Mouse (Mus musculus) hindbrain, embryonic 11.5 days (tissue): ENCODE measurements at regions not wholly inside any gene's neighbourhood (a gene's known extent, or its start where the extent isn't known, plus 50 kb on each side); places are given as distances from the start of the nearest gene placed in this dataset.

Experiments
- ATAC-seq: fragments of 200-750 bp; cut with Nextera tagmentation; 2 replicates; pipeline ENCODE4 v1.8.0; 2017; ENCODE audit warnings: mild to moderate bottlenecking, moderate TSS enrichment, moderate library complexity; ENCODE audit not compliant: low FRiP score
- DNase-seq: peaks from one replicate; pipeline ENCODE4 v3.0.0-alpha.2; 2015; ENCODE audit warnings: low spot score
- H3K27ac ChIP-seq: fragments of 300-500 bp; sonication (generic); 2 replicates; pipeline ENCODE4 v1.5.1; 2014; ENCODE audit warnings: mild to moderate bottlenecking, low read depth, low read length
- H3K27me3 ChIP-seq: fragments of 300-500 bp; sonication (generic); 2 replicates; pipeline ENCODE4 v1.6.1; 2014; ENCODE audit warnings: mild to moderate bottlenecking, low read length, moderate library complexity, mixed read lengths; ENCODE audit not compliant: control insufficient read depth, insufficient read depth
- H3K36me3 ChIP-seq: fragments of 300-500 bp; sonication (generic); 2 replicates; pipeline ENCODE4 v1.6.1; 2014; ENCODE audit warnings: mild to moderate bottlenecking, low read length, moderate library complexity, mixed read lengths; ENCODE audit not compliant: control insufficient read depth, insufficient read depth
- H3K4me1 ChIP-seq: fragments of 300-500 bp; sonication (generic); replicated peaks from 2 replicates; pipeline ENCODE4 v1.6.1; 2014; ENCODE audit warnings: low read length, mixed read lengths; ENCODE audit not compliant: control insufficient read depth, insufficient read depth
- H3K4me2 ChIP-seq: fragments of 300-500 bp; sonication (generic); replicated peaks from 2 replicates; pipeline ENCODE4 v1.6.1; 2014; ENCODE audit warnings: mild to moderate bottlenecking, low read depth, low read length
- H3K4me3 ChIP-seq: fragments of 300-500 bp; sonication (generic); 2 replicates; pipeline ENCODE4 v1.5.1; 2014; ENCODE audit warnings: low read depth, low read length
- H3K9ac ChIP-seq: fragments of 300-500 bp; sonication (generic); 2 replicates; pipeline ENCODE4 v1.6.1; 2014; ENCODE audit warnings: low read depth, low read length
- H3K9me3 ChIP-seq: fragments of 300-500 bp; sonication (generic); 2 replicates; pipeline ENCODE4 v1.6.1; 2016; ENCODE audit warnings: low read length; ENCODE audit not compliant: control insufficient read depth
- WGBS: fragments of 180-500 bp; shearing (Covaris S2); extraction: QIAGEN DNeasy Blood & Tissue Kit; methylation state at CpG from one replicate; pipeline ENCODE4 v1.1.7; 2014; 5-methylcytosine and 5-hydroxymethylcytosine counted together

- DNase-seq, result no peak
- Histone ChIP-seq H3K4me2 (no peak overlapping the region), H3K27me3 (no peaks in the 10 kb centered on the region), H3K9me3 (no peaks in the 10 kb centered on the region), H3K4me3 (no peak overlapping the region), H3K4me1 (no peaks in the 10 kb centered on the region), H3K27ac (no peak overlapping the region), H3K9ac (no peak overlapping the region), H3K36me3 (no peaks in the 10 kb centered on the region)
- ATAC-seq, result peak; percentile 72
- 74% methylated on average over 2 of the region's 2 CpGs for WGBS
Measured at GRCm38 (mm10) chr16:72152920-72153319, 155.2 kb upstream of the Robo1 start.

GRCm38 (mm10) chr16:72157913-72158312 is 150.2 kb upstream of the Robo1 start:
- ATAC-seq, result no peak
- Histone ChIP-seq H3K9me3 (no peaks in the 10 kb centered on the region), H3K27me3 (no peaks in the 10 kb centered on the region), H3K4me2 (no peak overlapping the region), H3K4me3 (no peak overlapping the region), H3K36me3 (no peaks in the 10 kb centered on the region), H3K4me1 (no peaks in the 10 kb centered on the region), H3K27ac (no peak overlapping the region), H3K9ac (no peak overlapping the region)
- WGBS, result 92% methylated on average over 14 of the region's 14 CpGs
- DNase-seq, result no peak

- DNase-seq, result no peak
- no peak overlapping the region for H3K27ac ChIP-seq
- 81% methylated on average over 4 of the region's 4 CpGs for WGBS
- H3K4me1 ChIP-seq, result no peaks in the 10 kb centered on the region
- no peaks in the 10 kb centered on the region for H3K36me3 ChIP-seq
- H3K9ac ChIP-seq, result no peak overlapping the region
- ATAC-seq, result no peak
- H3K4me2 ChIP-seq, result no peak overlapping the region
- no peaks in the 10 kb centered on the region for H3K9me3 ChIP-seq
- H3K27me3 ChIP-seq, result no peaks in the 10 kb centered on the region
- no peak overlapping the region for H3K4me3 ChIP-seq
Measured at GRCm38 (mm10) chr16:72159411-72159810, 148.7 kb upstream of the Robo1 start.

GRCm38 (mm10) chr16:72175727-72176126 is 132.4 kb upstream of the Robo1 start:
- Histone ChIP-seq H3K9ac (no peak overlapping the region), H3K27me3 (no peaks in the 10 kb centered on the region), H3K27ac (no peak overlapping the region), H3K4me2 (no peak overlapping the region), H3K4me1 (no peaks in the 10 kb centered on the region), H3K9me3 (no peaks in the 10 kb centered on the region), H3K36me3 (no peaks in the 10 kb centered on the region), H3K4me3 (no peak overlapping the region)
- DNase-seq (no peak), ATAC-seq (no peak)
- 79% methylated on average over 5 of the region's 5 CpGs for WGBS

- H3K27me3 ChIP-seq, result no peaks in the 10 kb centered on the region
- H3K27ac ChIP-seq, result no peak overlapping the region
- no peaks in the 10 kb centered on the region for H3K36me3 ChIP-seq
- no peaks in the 10 kb centered on the region for H3K9me3 ChIP-seq
- no peak overlapping the region for H3K4me2 ChIP-seq
- H3K9ac ChIP-seq, result no peak overlapping the region
- DNase-seq, result peak; percentile 12
- no peak for ATAC-seq
- WGBS, result 0% methylated on average over 1 of the region's 1 CpGs
- no peaks in the 10 kb centered on the region for H3K4me1 ChIP-seq
- H3K4me3 ChIP-seq, result no peak overlapping the region
Measured at GRCm38 (mm10) chr16:72194320-72194719, 113.8 kb upstream of the Robo1 start.

- WGBS, result 44% methylated on average over 15 of the region's 15 CpGs
- no peak overlapping the region for H3K4me3 ChIP-seq
- no peaks in the 10 kb centered on the region for H3K36me3 ChIP-seq
Measured at GRCm38 (mm10) chr16:72215360-72216013, 92.6 kb upstream of the Robo1 start.

GRCm38 (mm10) chr16:72218021-72218420 is 90.1 kb upstream of the Robo1 start:
- 1% methylated on average over 3 of the region's 3 CpGs for WGBS
- H3K4me2 ChIP-seq, result no peak overlapping the region
- DNase-seq (peak; percentile 70), ATAC-seq (no peak)
- H3K9ac ChIP-seq, result no peak overlapping the region
- no peaks in the 10 kb centered on the region for H3K36me3 ChIP-seq
- H3K27me3 ChIP-seq, result no peaks in the 10 kb centered on the region
- H3K27ac ChIP-seq, result no peak overlapping the region
- 0 out of 2 replicates have a peak, but pooled peaks cover 3% of the 10 kb centered on the region for H3K4me1 ChIP-seq
- H3K4me3 ChIP-seq, result no peak overlapping the region
- H3K9me3 ChIP-seq, result no peaks in the 10 kb centered on the region

More at GRCm38 (mm10) chr16:72215360-72216013, 92.6 kb upstream of the Robo1 start:
- ATAC-seq (peak; percentile 54; the same call in 1 of the 2 replicates), DNase-seq (peak; percentile 81)
- Histone ChIP-seq H3K9ac (no peak overlapping the region), H3K27ac (no peak overlapping the region), H3K4me2 (no peak overlapping the region), H3K9me3 (no peaks in the 10 kb centered on the region), H3K27me3 (no peaks in the 10 kb centered on the region), H3K4me1 (no peaks in the 10 kb centered on the region)

GRCm38 (mm10) chr16:72221912-72222502 is 86.1 kb upstream of the Robo1 start:
- H3K9ac ChIP-seq, result no peak overlapping the region
- peaks cover 3% of the 10 kb centered on the region; the same call in 1 of the 2 replicates for H3K4me1 ChIP-seq
- no peak overlapping the region for H3K4me2 ChIP-seq
- WGBS, result 26% methylated on average over 3 of the region's 3 CpGs
- H3K36me3 ChIP-seq, result no peaks in the 10 kb centered on the region
- peak; percentile 48 for DNase-seq
- no peaks in the 10 kb centered on the region for H3K27me3 ChIP-seq
- H3K9me3 ChIP-seq, result no peaks in the 10 kb centered on the region
- no peak overlapping the region for H3K4me3 ChIP-seq
- peak; percentile 87 for ATAC-seq
- H3K27ac ChIP-seq, result peak overlapping the region; percentile 42; the same call in 1 of the 2 replicates

- no peaks in the 10 kb centered on the region for H3K36me3 ChIP-seq
- H3K9ac ChIP-seq, result no peak overlapping the region
- no peaks in the 10 kb centered on the region for H3K27me3 ChIP-seq
- no peak overlapping the region for H3K4me2 ChIP-seq
- WGBS, result 59% methylated on average over 3 of the region's 3 CpGs
- H3K4me1 ChIP-seq, result peaks cover 3% of the 10 kb centered on the region; the same call in 1 of the 2 replicates
- no peaks in the 10 kb centered on the region for H3K9me3 ChIP-seq
- DNase-seq, result no peak
- H3K27ac ChIP-seq, result no peak overlapping the region
- 0 out of 2 replicates have a peak, but pooled peaks have one; percentile 31 for ATAC-seq
- H3K4me3 ChIP-seq, result no peak overlapping the region
Measured at GRCm38 (mm10) chr16:72223860-72224259, 84.2 kb upstream of the Robo1 start.
